Mouse (Mus musculus): ENCODE data around the gene Eif3i.

DNA sequence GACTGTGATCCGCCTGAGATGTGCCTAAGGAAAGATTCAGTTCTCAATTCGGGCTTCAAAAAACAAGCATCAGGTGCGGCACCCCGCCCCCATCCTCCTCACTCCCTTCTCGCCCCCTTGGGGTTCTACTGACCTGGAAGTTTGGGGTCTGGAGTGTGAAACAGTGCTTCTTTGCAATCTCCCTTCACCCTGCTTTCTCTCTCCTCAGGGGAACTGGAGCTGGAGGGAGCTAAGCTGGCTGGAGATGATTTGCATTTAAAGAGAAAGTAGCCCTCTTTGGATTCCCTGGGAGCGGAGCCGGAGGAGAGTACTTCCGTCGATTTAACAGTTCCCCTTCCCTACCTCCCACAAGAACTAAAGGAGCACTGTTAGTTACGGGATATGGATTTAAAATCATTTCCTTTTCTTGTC, 23.2 kb upstream of the Eif3i start, which contains the start of gene Ccdc28b:
- TF ChIP-seq CTCF (IDR thresholded peaks at IDR 0.05; ENCODE audit: borderline replicate concordance, control insufficient read depth, extremely low read depth, insufficient read depth, low read length, poor library complexity) (no peak), POLR2A (IDR thresholded peaks at IDR 0.05; ENCODE audit: control insufficient read depth, extremely low read depth, insufficient read depth, low read length, poor library complexity) (no peak)

All from thymus, adult 2 months (tissue).